Mouse (Mus musculus): ENCODE data around the gene Ly6g5c.

DNA sequence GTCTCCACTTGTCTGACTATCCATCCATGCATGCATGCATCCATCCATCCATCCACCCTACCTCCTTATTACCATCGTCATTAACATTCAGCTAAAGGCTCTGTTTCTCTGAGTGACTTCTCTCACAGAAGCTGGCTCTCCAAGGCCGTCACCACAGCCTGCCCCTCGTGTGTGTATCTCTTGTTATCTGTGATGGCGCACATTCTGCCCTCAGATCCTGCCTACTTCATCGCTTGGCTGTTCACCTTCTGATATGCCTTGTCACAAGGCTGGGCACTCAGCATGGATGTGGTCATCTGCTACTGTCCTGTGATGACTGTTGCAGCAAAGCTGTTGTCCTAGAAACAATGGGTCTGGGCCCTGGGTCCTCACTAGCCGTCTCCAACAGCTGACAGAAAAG lies 3.3 kb upstream of the Ly6g5c start:
- TF ChIP-seq CTCF (IDR thresholded peaks at IDR 0.05; ENCODE audit: low read depth) (no peak), EP300 (IDR thresholded peaks at IDR 0.05; ENCODE audit: low read depth) (no peak)

All from heart, postnatal 0 days (tissue).